8 mouse cellular contexts compared by ENCODE assay signal in the genomic region with DNA sequence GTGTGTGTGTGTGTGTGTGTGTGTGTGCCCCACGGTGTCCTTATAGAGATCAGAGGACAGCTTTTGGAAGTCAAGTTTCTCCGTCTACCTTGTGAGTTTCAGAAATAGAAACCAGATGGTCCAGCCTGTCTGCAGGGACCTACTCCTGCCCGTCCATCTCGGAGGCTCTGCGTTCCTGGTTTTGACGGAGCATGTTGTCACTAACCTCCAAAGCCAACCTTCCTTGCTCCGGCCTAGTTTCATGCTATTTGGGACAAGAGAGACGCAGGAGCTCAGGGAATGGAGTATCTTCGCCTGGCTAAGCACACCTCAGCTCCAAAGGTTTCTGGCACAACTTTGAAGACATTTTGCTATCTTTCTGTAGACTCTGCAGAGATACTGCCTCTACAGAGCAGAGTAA. TPM values are rescaled to one million over a fixed set of nuclear protein-coding genes. Genes with fewer than 3 reads are reported as not detected.
DNase-seq lines count a peak whose midpoint lies in the region; ATAC-seq and TF ChIP-seq lines count a peak whose summit lies in the region.

No protein-coding gene starts in this region.

- H3K4me2 ChIP-seq in forebrain, embryonic 15.5 days (replicated peaks), result peak overlapping the region; percentile 50
- H3K4me2 ChIP-seq in intestine, embryonic 15.5 days (replicated peaks), result peak overlapping the region; percentile 62
- H3K4me2 ChIP-seq in neural tube, embryonic 11.5 days (ENCODE audit: low read depth), result peak overlapping the region; percentile 46; the same call in 1 of the 2 replicates

- H3K36me3 ChIP-seq in kidney, adult 2 months (ENCODE audit: control insufficient read depth, insufficient read depth, low read length), result no peaks in the 10 kb centered on the region
- no peaks in the 10 kb centered on the region for H3K36me3 ChIP-seq in forebrain, embryonic 15.5 days
- no peaks in the 10 kb centered on the region for H3K36me3 ChIP-seq in intestine, embryonic 15.5 days
- no peaks in the 10 kb centered on the region for H3K36me3 ChIP-seq in neural tube, embryonic 11.5 days (ENCODE audit: control insufficient read depth, insufficient read depth, low read length)

- H3K9ac ChIP-seq in forebrain, embryonic 15.5 days (replicated peaks), result no peak overlapping the region
- no peak overlapping the region for H3K9ac ChIP-seq in intestine, embryonic 15.5 days
- 0 out of 2 replicates have a peak overlapping the region, but pooled peaks have one; percentile 10 for H3K9ac ChIP-seq in neural tube, embryonic 11.5 days (ENCODE audit: low read length)

- H3K27me3 ChIP-seq in kidney, adult 2 months (replicated peaks; ENCODE audit: control insufficient read depth, insufficient read depth, low read length), result no peaks in the 10 kb centered on the region
- H3K27me3 ChIP-seq in forebrain, embryonic 15.5 days, result no peaks in the 10 kb centered on the region
- no peaks in the 10 kb centered on the region for H3K27me3 ChIP-seq in intestine, embryonic 15.5 days (replicated peaks)
- no peaks in the 10 kb centered on the region for H3K27me3 ChIP-seq in neural tube, embryonic 11.5 days (ENCODE audit: control insufficient read depth, insufficient read depth, low read length)

- no peak overlapping the region for H3K4me3 ChIP-seq in kidney, adult 2 months (ENCODE audit: insufficient read depth, low read depth, low read length)
- H3K4me3 ChIP-seq in forebrain, embryonic 15.5 days, result no peak overlapping the region
- no peak overlapping the region for H3K4me3 ChIP-seq in intestine, embryonic 15.5 days (replicated peaks)
- H3K4me3 ChIP-seq in neural tube, embryonic 11.5 days (ENCODE audit: low read depth, low read length), result no peak overlapping the region

- ATAC-seq in forebrain, embryonic 15.5 days (replicated peaks), result no peak; the same call in 1 of the 2 replicates
- peak; percentile 27; the same call in 1 of the 2 replicates for ATAC-seq in intestine, embryonic 15.5 days
- ATAC-seq in neural tube, embryonic 11.5 days (ENCODE audit: insufficient read depth, low FRiP score, low TSS enrichment), result peak; percentile 25; the same call in 1 of the 2 replicates

- H3K4me1 ChIP-seq in kidney, adult 2 months (ENCODE audit: control insufficient read depth, insufficient read depth, low read length), result peaks cover 14% of the 10 kb centered on the region
- peaks cover 36% of the 10 kb centered on the region for H3K4me1 ChIP-seq in forebrain, embryonic 15.5 days
- peaks cover 28% of the 10 kb centered on the region; the same call in 1 of the 2 replicates for H3K4me1 ChIP-seq in intestine, embryonic 15.5 days (replicated peaks)
- peaks cover 19% of the 10 kb centered on the region for H3K4me1 ChIP-seq in neural tube, embryonic 11.5 days (ENCODE audit: control insufficient read depth, insufficient read depth, low read length)

- no peak for TF ChIP-seq POLR2A in kidney, adult 2 months (IDR thresholded peaks at IDR 0.05; ENCODE audit: low read depth, low read length)
- TF ChIP-seq POLR2A in brain, embryonic 14.5 days (IDR thresholded peaks at IDR 0.05; ENCODE audit: borderline replicate concordance, extremely low read depth, insufficient read depth, insufficient read length, poor library complexity, severe bottlenecking), result no peak

- H3K9me3 ChIP-seq in forebrain, embryonic 15.5 days, result no peaks in the 10 kb centered on the region
- H3K9me3 ChIP-seq in intestine, embryonic 15.5 days, result no peaks in the 10 kb centered on the region
- no peaks in the 10 kb centered on the region for H3K9me3 ChIP-seq in neural tube, embryonic 11.5 days (ENCODE audit: control insufficient read depth, low read length)

- DNase-seq in kidney, adult 2 months, result no peak
- DNase-seq in kidney, adult 9 months, result no peak
- DNase-seq in brain, embryonic 14.5 days (ENCODE audit: low read depth), result peak; percentile 55
- DNase-seq in neural tube, embryonic 11.5 days (ENCODE audit: low spot score), result no peak
- DNase-seq in Muller cell, postnatal 12 days (ENCODE audit: inconsistent ontology term), result no peak
- no peak for DNase-seq in layer of hippocampus, postnatal 14 days (ENCODE audit: low spot score in 2 of 2)

- WGBS in kidney, adult 2 months, result 61% methylated on average over 9 of the region's 9 CpGs
- WGBS in forebrain, embryonic 15.5 days, result 39% methylated on average over 9 of the region's 9 CpGs
- 28% methylated on average over 9 of the region's 9 CpGs for WGBS in intestine, embryonic 15.5 days
- 45% methylated on average over 9 of the region's 9 CpGs for WGBS in neural tube, embryonic 11.5 days

- no peak for TF ChIP-seq CTCF in kidney, adult 2 months (conservative IDR thresholded peaks at IDR 0.05; ENCODE audit: insufficient read depth, insufficient read length, low read depth, low read length)
- TF ChIP-seq CTCF in brain, embryonic 14.5 days (IDR thresholded peaks at IDR 0.05; ENCODE audit: borderline replicate concordance, extremely low read depth, insufficient read depth, insufficient read length), result no peak

- H3K27ac ChIP-seq in kidney, adult 2 months (ENCODE audit: insufficient read depth, low read depth, low read length), result peak overlapping the region; percentile 77
- H3K27ac ChIP-seq in forebrain, embryonic 15.5 days (replicated peaks), result peak overlapping the region; percentile 89
- H3K27ac ChIP-seq in intestine, embryonic 15.5 days, result peak overlapping the region; percentile 89
- peak overlapping the region; percentile 90 for H3K27ac ChIP-seq in neural tube, embryonic 11.5 days (ENCODE audit: low read depth, low read length)

RNA-seq across cellular contexts. Expression of gene Chd2, which starts 54.2 kb away (rescaled TPM):
- polyA plus RNA-seq in kidney, adult 2 months (2012; rRNA removed), result 33.9 and 36.9 TPM in 2 replicates
- 51.8 and 54.9 TPM in 2 replicates for polyA plus RNA-seq in brain, embryonic 14.5 days (2012; rRNA removed)
- polyA plus RNA-seq in forebrain, embryonic 15.5 days (2015; fragmentation: Nextera tagmentation; extraction: Ambion mirVana), result 58.0 and 67.1 TPM in 2 replicates
- 39.3 and 46.0 TPM in 2 replicates for polyA plus RNA-seq in intestine, embryonic 15.5 days (2015; fragmentation: Nextera tagmentation; extraction: Ambion mirVana)
- polyA plus RNA-seq in neural tube, embryonic 11.5 days (2014; fragmentation: Nextera tagmentation; extraction: Ambion mirVana), result 43.7 and 44.7 TPM in 2 replicates
- total RNA-seq in layer of hippocampus, postnatal 14 days (2021), result 10 to 100 TPM; 47.2 to 49.8 TPM
